In the genomic region with DNA sequence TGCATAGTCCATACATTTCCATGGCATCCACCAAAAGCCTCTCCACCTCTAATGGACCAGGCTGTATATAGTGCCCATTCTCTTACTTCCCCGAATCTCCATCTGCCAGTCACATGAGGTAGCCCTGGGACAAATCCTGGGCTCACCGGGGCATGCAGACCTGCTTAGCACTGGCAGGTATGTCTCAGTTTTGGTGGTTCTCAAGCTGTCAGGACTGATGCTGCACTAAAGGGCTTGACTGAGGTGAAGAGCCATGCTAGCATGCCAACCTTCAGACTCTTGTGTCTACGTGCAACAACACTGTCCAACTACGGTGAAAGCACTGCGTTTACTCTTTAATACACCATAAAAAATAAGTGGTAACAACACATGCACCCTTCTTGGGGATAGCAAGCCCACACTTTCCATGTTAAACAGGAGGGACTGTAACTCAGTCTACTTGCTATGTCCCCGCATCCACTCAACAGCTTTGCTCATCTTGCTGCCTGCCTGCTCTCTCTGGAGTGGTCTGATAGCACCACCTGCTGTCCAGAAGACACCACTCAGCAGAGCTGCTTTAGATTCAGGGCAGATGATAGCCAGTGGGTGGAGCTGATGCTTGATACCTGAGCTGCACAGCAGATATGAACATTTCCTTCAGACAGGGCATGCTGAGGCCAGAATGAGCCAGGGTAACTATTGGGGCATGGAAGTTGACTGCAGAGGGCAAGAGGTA, we compare ENCODE assay signal across 8 mouse cellular contexts.
DNase-seq lines count a peak whose midpoint lies in the region; ATAC-seq and TF ChIP-seq lines count a peak whose summit lies in the region.

No protein-coding gene starts in this region.

- ATAC-seq in erythroid progenitor cell, adult 5-6 weeks (replicated peaks; ENCODE audit: low FRiP score, poor library complexity, severe bottlenecking) = peak; percentile 65
- ATAC-seq in heart, embryonic 14.5 days (ENCODE audit: insufficient number of reproducible peaks, insufficient read depth, low FRiP score, low read depth) = 0 out of 2 replicates have a peak, but pooled peaks have one; percentile 53
- ATAC-seq in liver, embryonic 14.5 days (ENCODE audit: insufficient read depth) = no peak
- peak; percentile 86 for ATAC-seq in neural tube, embryonic 15.5 days (ENCODE audit: low FRiP score)

- no peak overlapping the region for H3K4me2 ChIP-seq in heart, embryonic 14.5 days (ENCODE audit: low read length)
- H3K4me2 ChIP-seq in liver, embryonic 14.5 days (ENCODE audit: low read depth) = no peak overlapping the region
- H3K4me2 ChIP-seq in neural tube, embryonic 15.5 days = no peak overlapping the region

- H3K27me3 ChIP-seq in heart, embryonic 14.5 days (ENCODE audit: control insufficient read depth, insufficient read depth, low read length) = no peaks in the 10 kb centered on the region
- H3K27me3 ChIP-seq in liver, embryonic 14.5 days (ENCODE audit: control insufficient read depth, insufficient read depth, low read length) = no peaks in the 10 kb centered on the region
- no peaks in the 10 kb centered on the region for H3K27me3 ChIP-seq in neural tube, embryonic 15.5 days (replicated peaks)

- WGBS in heart, embryonic 14.5 days = 83% methylated on average over 6 of the region's 6 CpGs
- WGBS in liver, embryonic 14.5 days (ENCODE audit: insufficient replicate concordance) = 72% methylated on average over 6 of the region's 6 CpGs
- whole genome bisulfite sequencing in neural tube, embryonic 15.5 days = 86% methylated on average over 6 of the region's 6 CpGs

- no peaks in the 10 kb centered on the region for H3K4me1 ChIP-seq in heart, embryonic 14.5 days (ENCODE audit: control insufficient read depth in 2 of 2, insufficient read depth in 2 of 2, low read length in 2 of 2)
- H3K4me1 ChIP-seq in liver, embryonic 14.5 days (replicated peaks; ENCODE audit: control insufficient read depth in 2 of 2, insufficient read depth in 2 of 2, low read length in 1 of 2) = no peaks in the 10 kb centered on the region
- no peaks in the 10 kb centered on the region for H3K4me1 ChIP-seq in neural tube, embryonic 15.5 days

- peaks cover 6% of the 10 kb centered on the region for H3K36me3 ChIP-seq in heart, embryonic 14.5 days (ENCODE audit: control insufficient read depth, insufficient read depth, low read length)
- no peaks in the 10 kb centered on the region for H3K36me3 ChIP-seq in liver, embryonic 14.5 days (replicated peaks; ENCODE audit: control insufficient read depth, insufficient read depth, low read depth)
- H3K36me3 ChIP-seq in neural tube, embryonic 15.5 days = peaks cover 4% of the 10 kb centered on the region; the same call in 1 of the 2 replicates

- H3K9ac ChIP-seq in heart, embryonic 14.5 days (ENCODE audit: low read length) = no peak overlapping the region
- H3K9ac ChIP-seq in liver, embryonic 14.5 days (replicated peaks) = no peak overlapping the region
- no peak overlapping the region for H3K9ac ChIP-seq in neural tube, embryonic 15.5 days (replicated peaks)

- H3K9me3 ChIP-seq in heart, embryonic 14.5 days (ENCODE audit: control insufficient read depth, low read length) = no peaks in the 10 kb centered on the region
- no peaks in the 10 kb centered on the region for H3K9me3 ChIP-seq in liver, embryonic 14.5 days (ENCODE audit: control insufficient read depth, low read length)
- no peaks in the 10 kb centered on the region for H3K9me3 ChIP-seq in neural tube, embryonic 15.5 days (replicated peaks)

- no peak overlapping the region for H3K27ac ChIP-seq in heart, embryonic 14.5 days (replicated peaks in 1 of 2; ENCODE audit: control insufficient read depth in 1 of 2, insufficient read depth in 1 of 2, low read depth in 2 of 2, low read length in 2 of 2)
- H3K27ac ChIP-seq in liver, embryonic 14.5 days = no peak overlapping the region
- no peak overlapping the region for H3K27ac ChIP-seq in neural tube, embryonic 15.5 days (replicated peaks)

- TF ChIP-seq CTCF in brain, embryonic 14.5 days (IDR thresholded peaks at IDR 0.05; ENCODE audit: borderline replicate concordance, extremely low read depth, insufficient read depth, insufficient read length) = peak; percentile 93
- TF ChIP-seq CTCF in liver, embryonic 14.5 days (IDR thresholded peaks at IDR 0.05; ENCODE audit: low read depth) = peak; percentile 92

- TF ChIP-seq EP300 in liver, embryonic 14.5 days (IDR thresholded peaks at IDR 0.05; ENCODE audit: low read depth) = no peak

- peak; percentile 77 for DNase-seq in CD4-positive, CD25-positive, alpha-beta regulatory T cell, adult 2 months (ENCODE audit: low read depth, low spot score)
- DNase-seq in brain, embryonic 14.5 days (ENCODE audit: low read depth) = peak; percentile 91
- peak; percentile 84 to 88 for DNase-seq in kidney, postnatal 25 days
- peak; percentile 28 to 37 (median 31) for DNase-seq in liver, embryonic 14.5 days (ENCODE audit: low read depth in 3 of 3, low spot score in 3 of 3)
- DNase-seq in testis, postnatal 10 days (ENCODE audit: low spot score) = peak; percentile 84

- no peak overlapping the region for H3K4me3 ChIP-seq in heart, embryonic 14.5 days (ENCODE audit: control insufficient read depth in 1 of 2, insufficient read depth in 1 of 2, low read depth in 1 of 2, low read length in 2 of 2)
- H3K4me3 ChIP-seq in liver, embryonic 14.5 days (ENCODE audit: insufficient read depth in 1 of 2, low read depth in 2 of 2, low read length in 2 of 2) = no peak overlapping the region
- no peak overlapping the region for H3K4me3 ChIP-seq in neural tube, embryonic 15.5 days (replicated peaks)

- no peak for TF ChIP-seq POLR2A in brain, embryonic 14.5 days (IDR thresholded peaks at IDR 0.05; ENCODE audit: borderline replicate concordance, extremely low read depth, insufficient read depth, insufficient read length, poor library complexity, severe bottlenecking)

Comparison
In these comparisons a context has a peak if more than half of its experiments do, and no peak if none do; other contexts are left out.
1. DNase-seq: peak in every context shown above with its lines; median percentile 91 in brain, embryonic 14.5 days; 86 in kidney, postnatal 25 days; 84 in testis, postnatal 10 days; 77 in CD4-positive, CD25-positive, alpha-beta regulatory T cell, adult 2 months; 31 in liver, embryonic 14.5 days.